Mouse (Mus musculus) common myeloid progenitor, adult 5-6 weeks (primary cell): ENCODE data around the gene Wwp2. TPM values are rescaled to one million over a fixed set of nuclear protein-coding genes. Genes with fewer than 3 reads are reported as not detected.

Source experiments
- ATAC-seq: replicated peaks from 2 replicates; pipeline ENCODE4 v1.8.0; 2016; ENCODE audit warnings: low read depth, mild to moderate bottlenecking, moderate TSS enrichment, inconsistent platforms; ENCODE audit not compliant: poor library complexity, severe bottlenecking
- total RNA-seq: library from RNA; stranded (forward); fragments of 200-1000, 187-1606 nt; gene quantifications from 2 replicates; pipeline ENCODE4 v1.2.3, GENCODE M21; 2017

Wwp2 gene
- total RNA-seq, 1 experiment from 2014 or later, result 47.0 TPM

- ATAC-seq, result peak; percentile 99
Measured at GRCm38 (mm10) chr8:107587995-107588780, 152.0 kb downstream of the Wwp2 start, which contains the start of gene Psmd7. Gene Psmd7, minus strand, starts transcription at chr8:107588464.

DNA sequence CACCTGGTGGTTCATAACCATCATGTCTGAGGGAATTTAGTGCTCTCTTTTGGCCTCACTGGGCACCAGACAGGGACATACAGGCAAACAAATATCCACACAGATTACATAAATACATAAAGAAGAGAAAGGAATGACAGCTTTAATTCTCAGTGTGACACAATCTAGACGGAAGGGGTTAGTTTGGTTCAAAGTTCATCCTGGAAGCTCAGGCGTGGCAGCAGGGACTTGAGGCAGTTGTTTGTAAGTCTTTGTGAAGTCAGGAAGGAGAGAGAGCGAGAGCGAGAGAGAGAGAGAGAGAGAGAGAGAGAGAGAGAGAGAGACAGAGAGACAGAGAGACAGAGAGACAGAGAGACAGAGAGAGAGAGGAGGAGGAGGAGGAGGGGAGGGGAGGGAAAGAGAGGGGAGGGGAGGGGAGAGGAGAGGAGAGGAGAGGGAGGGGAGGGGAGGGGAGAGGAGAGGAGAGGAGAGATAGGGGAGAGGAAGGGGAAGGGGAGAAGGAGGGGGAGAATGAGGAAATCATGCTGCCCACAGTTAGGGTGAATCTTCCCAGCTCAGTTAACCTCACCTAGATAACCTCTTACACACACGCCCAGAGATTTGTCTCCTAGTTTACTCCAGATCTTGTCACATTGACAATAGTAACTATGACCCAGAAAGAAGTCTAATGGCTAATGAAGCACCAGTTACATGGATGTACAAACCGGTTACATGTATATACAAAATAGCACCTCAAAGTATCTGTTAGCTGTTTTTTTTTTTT is 158.0 kb downstream of the Wwp2 start:
- ATAC-seq, result no peak

- ATAC-seq, result no peak
Measured at GRCm38 (mm10) chr8:107594817-107595216, 158.7 kb downstream of the Wwp2 start.

- ATAC-seq, result no peak
Measured at GRCm38 (mm10) chr8:107597731-107598130, 161.6 kb downstream of the Wwp2 start.

DNA sequence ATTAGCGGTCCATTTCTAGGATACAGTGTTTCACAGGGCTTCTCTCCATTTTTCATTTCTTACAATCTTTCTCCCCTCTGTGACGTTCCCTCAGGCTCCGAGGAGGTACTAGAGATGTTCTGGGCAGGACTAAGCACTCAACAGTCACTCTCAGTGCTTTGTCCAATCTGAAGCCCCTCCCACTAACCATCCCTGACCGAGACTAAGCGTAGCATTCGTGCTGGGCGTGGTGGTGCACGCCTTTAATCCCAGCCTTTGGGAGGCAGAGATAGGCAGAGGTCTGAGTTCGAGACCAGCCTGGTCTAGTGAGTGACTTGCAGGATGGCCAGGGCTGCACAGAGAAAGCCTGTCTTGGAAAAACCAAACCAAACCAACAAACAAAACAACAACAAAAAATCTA is 163.5 kb downstream of the Wwp2 start:
- no peak for ATAC-seq

DNA sequence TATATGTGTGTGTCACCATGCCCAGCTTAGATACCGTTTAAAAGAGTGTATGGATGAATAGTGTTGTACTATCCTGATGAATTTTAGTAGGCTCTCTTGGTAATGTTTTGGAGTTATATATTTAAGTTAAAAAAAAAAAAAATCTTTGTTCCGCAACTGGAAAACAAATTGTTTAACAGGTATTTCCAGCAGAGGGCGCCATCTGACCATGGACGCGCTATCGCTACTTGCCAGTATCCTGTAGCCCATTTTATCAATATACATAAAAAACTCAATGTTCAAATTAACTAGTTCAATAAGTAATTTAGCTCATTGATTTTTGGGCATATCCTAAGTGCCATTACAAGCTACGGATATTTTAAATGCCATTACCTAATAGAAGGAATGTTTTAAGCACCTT is 166.9 kb downstream of the Wwp2 start:
- peak; percentile 47; the same call in 1 of the 2 replicates for ATAC-seq

Other genes with a start within 250 kb of the Wwp2 start
- gene Nfat5, start 142.9 kb upstream of the Wwp2 start, total RNA-seq, result 16.0 and 35.4 TPM in 2 replicates
- gene Nqo1, start 33.2 kb upstream of the Wwp2 start, total RNA-seq, result 6.9 and 7.9 TPM in 2 replicates
- 33.9 and 41.5 TPM in 2 replicates for gene Nob1, start 11.3 kb upstream of the Wwp2 start, total RNA-seq
- gene Psmd7, start 152.1 kb downstream of the Wwp2 start, total RNA-seq, result 135 and 155 TPM in 2 replicates